Mouse (Mus musculus) neural tube, embryonic 13.5 days (tissue): ENCODE measurements around the gene Traf3ip3. TPM values are rescaled to one million over a fixed set of nuclear protein-coding genes. Genes with fewer than 3 reads are reported as not detected.
A peak's percentile ranks its signal among the peaks of the same experiment; 100 is the strongest.

Source experiments
- ATAC-seq: fragments of 200-750 bp; cut with Nextera tagmentation; 2 replicates; pipeline ENCODE4 v1.8.0; 2017; ENCODE audit warnings: low read depth, mild to moderate bottlenecking, moderate TSS enrichment, moderate library complexity
- H3K27ac ChIP-seq: fragments of 300-500 bp; sonication (generic); replicated peaks from 2 replicates; pipeline ENCODE4 v1.5.1; 2015; ENCODE audit warnings: moderate library complexity, mild to moderate bottlenecking, inconsistent platforms
- H3K27me3 ChIP-seq: fragments of 300-500 bp; sonication (generic); 2 replicates; pipeline ENCODE4 v1.6.1; 2015; ENCODE audit warnings: mild to moderate bottlenecking, inconsistent platforms
- H3K36me3 ChIP-seq: fragments of 300-500 bp; sonication (generic); 2 replicates; pipeline ENCODE4 v1.6.1; 2015; ENCODE audit warnings: mild to moderate bottlenecking, inconsistent platforms
- H3K4me1 ChIP-seq: fragments of 300-500 bp; sonication (generic); replicated peaks from 2 replicates; pipeline ENCODE4 v1.6.1; 2015; ENCODE audit warnings: inconsistent platforms
- H3K4me2 ChIP-seq: fragments of 300-500 bp; sonication (generic); 2 replicates; pipeline ENCODE4 v1.6.1; 2015; ENCODE audit warnings: inconsistent platforms, mild to moderate bottlenecking, moderate library complexity
- H3K4me3 ChIP-seq: fragments of 300-500 bp; sonication (generic); 2 replicates; pipeline ENCODE4 v1.5.1; 2015; ENCODE audit warnings: mild to moderate bottlenecking, inconsistent platforms
- H3K9ac ChIP-seq: fragments of 300-500 bp; sonication (generic); 2 replicates; pipeline ENCODE4 v1.6.1; 2015; ENCODE audit warnings: moderate library complexity, mild to moderate bottlenecking, inconsistent platforms
- H3K9me3 ChIP-seq: fragments of 300-500 bp; sonication (generic); 2 replicates; pipeline ENCODE4 v1.6.1; 2016; ENCODE audit warnings: inconsistent platforms
- WGBS: fragments of 180-500 bp; shearing (Covaris S2); methylation state at CpG from one replicate; pipeline ENCODE4 v1.1.7; 2015; 5-methylcytosine and 5-hydroxymethylcytosine counted together
- polyA plus RNA-seq: library from polyadenylated mRNA; unstranded; fragments of >200 nt; fragmentation: Nextera tagmentation; extraction: Ambion mirVana; gene quantifications from 2 replicates; pipeline ENCODE4 v1.2.1, GENCODE M21; 2015

Traf3ip3 gene
- polyA plus RNA-seq, 1 experiment from 2014 or later, result 4.4 TPM

- Histone ChIP-seq H3K27ac (no peak overlapping the region), H3K9ac (no peak overlapping the region), H3K4me1 (peaks cover 19% of the 10 kb centered on the region), H3K4me2 (no peak overlapping the region), H3K4me3 (no peak overlapping the region), H3K36me3 (peaks cover 18% of the 10 kb centered on the region), H3K27me3 (no peaks in the 10 kb centered on the region; the same call in 1 of the 2 replicates), H3K9me3 (no peaks in the 10 kb centered on the region)
- ATAC-seq, result no peak
- 62% methylated on average over 6 of the region's 6 CpGs for WGBS
Measured at GRCm38 (mm10) chr1:193131311-193131948, 70.1 kb downstream of the Traf3ip3 start.

DNA sequence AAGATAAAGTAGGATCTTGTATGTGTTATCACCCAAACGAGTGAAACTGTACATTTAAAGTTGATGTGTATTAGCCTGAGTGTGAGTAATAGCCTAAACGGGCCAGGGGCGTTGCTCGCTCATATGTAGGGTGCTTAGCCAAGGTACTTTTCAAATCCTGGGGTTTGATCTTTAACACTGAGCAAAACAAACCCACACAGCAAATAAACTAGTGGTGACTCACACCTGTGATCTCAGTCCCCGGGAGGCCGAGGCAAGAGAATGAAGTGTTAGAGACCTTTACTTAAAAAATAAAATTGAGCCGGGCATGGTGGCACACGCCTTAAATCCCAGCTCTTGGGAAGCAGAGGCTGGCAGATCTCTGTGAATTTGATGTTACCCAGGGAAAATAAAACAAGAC, 70.7 kb downstream of the Traf3ip3 start:
- Histone ChIP-seq H3K27ac (peak overlapping the region; percentile 76), H3K4me2 (peak overlapping the region; percentile 58), H3K4me1 (peaks cover 19% of the 10 kb centered on the region), H3K4me3 (peak overlapping the region; percentile 96), H3K9me3 (no peaks in the 10 kb centered on the region), H3K36me3 (peaks cover 21% of the 10 kb centered on the region), H3K27me3 (no peaks in the 10 kb centered on the region; the same call in 1 of the 2 replicates), H3K9ac (peak overlapping the region; percentile 70)
- ATAC-seq, result peak; percentile 20; the same call in 1 of the 2 replicates
- WGBS, result 86% methylated on average over 8 of the region's 8 CpGs

DNA sequence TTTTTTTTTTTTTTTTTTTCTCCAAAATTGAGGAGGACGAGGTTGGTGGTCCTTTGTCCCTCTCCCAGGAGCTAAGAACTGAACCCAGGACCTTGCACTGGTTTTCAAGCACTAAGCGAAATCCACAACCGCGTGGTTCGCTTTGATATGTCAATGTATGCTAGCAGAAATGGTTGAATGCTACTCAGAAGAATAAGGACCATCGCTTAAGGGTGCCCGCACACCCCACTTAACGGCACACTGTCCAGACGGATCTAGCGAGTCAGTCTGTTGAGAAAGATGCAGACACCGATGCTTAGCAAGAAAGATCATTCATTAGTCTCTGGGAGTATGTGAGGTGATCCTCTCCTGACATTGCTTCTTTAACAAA, 71.1 kb downstream of the Traf3ip3 start:
- Histone ChIP-seq H3K4me3 (peak overlapping the region; percentile 96), H3K36me3 (peaks cover 21% of the 10 kb centered on the region), H3K4me2 (peak overlapping the region; percentile 58), H3K9me3 (no peaks in the 10 kb centered on the region), H3K9ac (peak overlapping the region; percentile 70), H3K4me1 (peaks cover 19% of the 10 kb centered on the region), H3K27me3 (no peaks in the 10 kb centered on the region; the same call in 1 of the 2 replicates), H3K27ac (peak overlapping the region; percentile 76)
- WGBS, result 29% methylated on average over 11 of the region's 11 CpGs
- peak; percentile 57; the same call in 1 of the 2 replicates for ATAC-seq

DNA sequence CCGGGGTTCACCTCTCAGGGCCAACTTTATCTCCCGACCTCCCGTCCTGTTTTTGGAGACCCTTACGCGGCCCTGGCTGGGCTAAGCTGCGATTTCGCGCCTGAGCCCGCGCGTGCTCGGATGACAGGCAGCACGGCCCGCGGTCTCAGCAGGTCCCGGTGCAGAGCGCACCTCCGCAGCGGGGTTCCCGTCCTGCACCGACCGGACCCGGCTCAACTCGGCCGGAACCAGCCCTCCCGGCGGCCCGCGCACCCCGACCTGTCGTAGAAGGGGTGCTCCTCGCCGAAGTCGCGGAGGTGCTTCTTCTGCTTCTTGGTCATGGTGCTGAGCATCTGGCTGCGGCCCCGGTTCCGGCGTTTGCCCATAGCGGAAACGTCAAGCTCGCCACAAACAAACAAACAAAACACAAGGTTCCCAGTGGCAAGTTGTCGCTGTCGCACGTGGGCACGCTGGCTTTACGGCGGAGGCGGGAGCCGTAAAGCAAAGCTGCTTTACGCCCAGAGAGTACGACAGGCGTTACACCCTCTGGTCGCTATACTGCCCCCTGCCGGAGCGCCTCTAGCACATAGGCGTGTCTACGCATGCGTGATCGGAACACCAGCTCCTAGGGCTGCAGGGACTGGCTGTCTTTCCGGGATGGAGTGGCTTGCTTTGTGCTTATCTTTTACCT, 71.6 kb downstream of the Traf3ip3 start, which contains the start of gene Diexf:
Diexf (minus strand) TSS at position 487 of the 670 bp plus-strand sequence.
- ATAC-seq, result peak; percentile 96
- Histone ChIP-seq H3K36me3 (peaks cover 23% of the 10 kb centered on the region), H3K4me1 (peaks cover 19% of the 10 kb centered on the region), H3K4me2 (peak within 1 kb of the TSS; percentile 66), H3K4me3 (peak within 1 kb of the TSS; percentile 96), H3K9ac (peak within 1 kb of the TSS; percentile 86), H3K27me3 (no peaks in the 10 kb centered on the region; the same call in 1 of the 2 replicates), H3K9me3 (no peaks in the 10 kb centered on the region), H3K27ac (peak within 1 kb of the TSS; percentile 76)
- WGBS, result under 1% methylated on average over 61 of the region's 61 CpGs

- 26% methylated on average over 5 of the region's 5 CpGs for WGBS
- Histone ChIP-seq H3K4me3 (peak overlapping the region; percentile 96), H3K27ac (no peak overlapping the region), H3K36me3 (peaks cover 29% of the 10 kb centered on the region), H3K4me1 (peaks cover 19% of the 10 kb centered on the region), H3K9me3 (no peaks in the 10 kb centered on the region), H3K4me2 (peak overlapping the region; percentile 66), H3K9ac (peak overlapping the region; percentile 86), H3K27me3 (no peaks in the 10 kb centered on the region; the same call in 1 of the 2 replicates)
- no peak for ATAC-seq
Measured at GRCm38 (mm10) chr1:193129321-193129720, 72.2 kb downstream of the Traf3ip3 start.

DNA sequence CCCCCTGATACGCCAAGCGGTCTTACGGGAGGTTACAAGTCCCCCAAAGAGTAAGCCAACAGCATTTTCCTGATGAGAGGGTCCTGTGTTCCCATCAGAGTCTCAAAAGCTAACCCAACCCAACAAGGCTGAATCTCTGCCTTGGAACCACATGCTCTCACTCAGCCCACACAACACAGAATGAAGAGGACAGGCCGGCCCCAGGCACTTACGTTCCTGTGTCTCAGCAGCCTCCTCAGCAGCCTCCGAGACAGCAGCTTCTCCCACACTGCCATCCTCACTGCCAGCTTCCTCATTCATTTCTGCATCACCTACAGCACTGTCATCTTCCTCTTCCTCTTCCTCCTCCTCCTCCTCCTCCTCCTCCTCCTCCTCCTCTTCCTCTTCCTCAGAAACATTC, 73.4 kb downstream of the Traf3ip3 start:
- Histone ChIP-seq H3K4me2 (no peak overlapping the region), H3K4me3 (no peak overlapping the region), H3K36me3 (peaks cover 42% of the 10 kb centered on the region), H3K27me3 (no peaks in the 10 kb centered on the region), H3K9me3 (no peaks in the 10 kb centered on the region), H3K9ac (no peak overlapping the region), H3K27ac (no peak overlapping the region), H3K4me1 (peaks cover 19% of the 10 kb centered on the region)
- 89% methylated on average over 6 of the region's 6 CpGs for WGBS
- no peak for ATAC-seq

GRCm38 (mm10) chr1:193125835-193126234, 75.7 kb downstream of the Traf3ip3 start:
- peaks cover 16% of the 10 kb centered on the region for H3K4me1 ChIP-seq
- no peak overlapping the region for H3K27ac ChIP-seq
- no peak overlapping the region for H3K9ac ChIP-seq
- H3K36me3 ChIP-seq, result peaks cover 64% of the 10 kb centered on the region
- H3K4me3 ChIP-seq, result no peak overlapping the region
- no peak overlapping the region for H3K4me2 ChIP-seq
- 79% methylated on average over 4 of the region's 4 CpGs for WGBS
- H3K9me3 ChIP-seq, result no peaks in the 10 kb centered on the region
- ATAC-seq, result no peak
- no peaks in the 10 kb centered on the region for H3K27me3 ChIP-seq

Other genes starting within 250 kb of the Traf3ip3 start
- 5.6 and 6.5 TPM in 2 replicates for gene Syt14, start 165.9 kb downstream of the Traf3ip3 start, polyA plus RNA-seq
- gene Diexf, start 71.4 kb downstream of the Traf3ip3 start, polyA plus RNA-seq, result 6.4 and 8.9 TPM in 2 replicates
- 0.91 and 1.2 TPM in 2 replicates for gene Irf6, start 48.6 kb downstream of the Traf3ip3 start, polyA plus RNA-seq
- gene A130010J15Rik, start 33.7 kb downstream of the Traf3ip3 start, polyA plus RNA-seq, result 13.3 and 15.8 TPM in 2 replicates
- gene Lamb3, start 6.0 kb upstream of the Traf3ip3 start, polyA plus RNA-seq, result 0.50 and 0.74 TPM in 2 replicates
- not detected in 2 replicates for gene Hsd11b1, start 62.4 kb upstream of the Traf3ip3 start, polyA plus RNA-seq
- 6.2 and 6.7 TPM in 2 replicates for gene G0s2, start 71.5 kb upstream of the Traf3ip3 start, polyA plus RNA-seq
- gene Camk1g, start 168.6 kb upstream of the Traf3ip3 start, polyA plus RNA-seq, result 31.8 and 34.3 TPM in 2 replicates